Mouse (Mus musculus) spleen, adult 2 months (tissue): Measurements from ENCODE around the gene Osbpl7.

Source experiments
- CTCF ChIP-seq: fragments of 200-500 bp; IDR thresholded peaks from 2 replicates; pipeline ENCODE4 v1.5.1; 2011; ENCODE audit warnings: mild to moderate bottlenecking, inconsistent platforms; ENCODE audit not compliant: insufficient read depth, insufficient read length, insufficient replicate concordance; ENCODE audit errors: extremely low read depth
- POLR2A ChIP-seq: fragments of 200-500 bp; IDR thresholded peaks from 2 replicates; pipeline ENCODE4 v1.6.1; 2011; ENCODE audit warnings: low read depth, low read length, inconsistent platforms

DNA sequence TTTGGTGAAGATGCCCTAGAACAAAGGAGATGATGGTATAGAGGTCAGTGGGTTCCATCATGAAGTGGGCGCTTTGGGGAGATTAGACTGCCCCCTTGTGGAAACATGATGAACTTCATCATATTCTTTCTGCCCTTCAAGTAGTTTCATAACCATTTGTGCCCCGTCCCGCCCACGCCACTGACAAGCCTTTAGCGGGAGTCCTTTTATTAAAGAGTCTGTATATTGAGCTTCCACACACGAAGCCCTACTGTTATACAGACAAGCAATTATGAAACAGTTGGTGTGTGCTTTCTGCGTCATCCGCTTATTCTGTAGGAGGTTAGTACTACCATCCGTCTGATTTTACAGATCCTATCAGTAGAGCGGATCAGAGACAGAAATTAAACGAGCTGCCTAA is 32.5 kb downstream of the Osbpl7 start:
- TF ChIP-seq CTCF, result peak; percentile 14; the same call in 1 of the 2 replicates
- no peak for TF ChIP-seq POLR2A
